Mouse (Mus musculus) stomach, postnatal 0 days (tissue): ENCODE data around the gene Ngly1.

Experiments
- CTCF ChIP-seq: IDR thresholded peaks from 2 replicates; pipeline ENCODE4 v1.5.1; 2016; ENCODE audit warnings: antibody characterized with exemption, low read depth, mild to moderate bottlenecking, moderate library complexity
- EP300 ChIP-seq: optimal IDR thresholded peaks from 2 replicates; pipeline ENCODE3; 2016; ENCODE audit warnings: antibody characterized with exemption

DNA sequence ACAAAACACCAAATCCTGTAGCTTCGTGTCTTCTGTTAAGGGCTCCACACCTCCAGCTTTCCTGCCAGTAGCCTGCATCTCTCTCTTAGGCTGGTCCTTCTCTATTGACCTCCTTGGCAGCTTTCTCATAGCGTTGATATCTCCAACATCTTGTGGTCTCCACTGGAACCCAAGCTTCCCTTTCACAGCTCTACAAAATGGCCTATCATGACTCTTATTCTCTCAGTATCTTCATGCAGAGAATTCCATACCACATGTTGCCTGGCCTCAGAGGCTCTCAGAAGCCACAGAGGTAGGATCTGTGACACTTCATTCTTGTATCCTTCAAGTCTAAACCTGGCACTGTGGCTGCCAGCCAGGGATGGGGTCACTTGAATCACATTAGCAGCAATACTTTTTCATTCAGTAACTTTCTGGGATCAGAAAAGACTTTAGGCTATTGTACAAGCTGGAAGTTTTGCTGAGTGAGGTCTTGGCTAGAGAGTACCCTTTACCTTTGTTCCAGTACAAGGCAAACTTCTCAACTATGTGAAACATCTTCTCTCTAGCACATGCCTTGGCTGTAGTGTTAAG lies 2.7 kb upstream of the Ngly1 start:
- TF ChIP-seq CTCF (no peak), EP300 (no peak)
